Mouse (Mus musculus) CH12.LX (cell line): ENCODE results near the gene Rabgap1l. TPM values are rescaled to one million over a fixed set of nuclear protein-coding genes. Genes with fewer than 3 reads are reported as not detected.

Experiments used
- DNase-seq: peaks from one replicate; pipeline ENCODE4 v3.0.0-alpha.2; 2013; ENCODE audit errors: extremely low read depth
- H3K27ac ChIP-seq: 2 replicates; pipeline ENCODE4 v1.5.1; 2012; ENCODE audit warnings: low read depth, mild to moderate bottlenecking, control low read depth, moderate library complexity; ENCODE audit not compliant: insufficient read depth
- H3K27me3 ChIP-seq: replicated peaks from 2 replicates; pipeline ENCODE3; 2012; ENCODE audit warnings: inconsistent platforms
- H3K36me3 ChIP-seq, 2 experiments: replicated peaks in 1 of 2; 2 replicates each; pipeline versions ENCODE3 to v1.6.1; 2012; ENCODE audit warnings: inconsistent platforms in 1 of 2, low read length in 1 of 2, mild to moderate bottlenecking in 1 of 2, mixed read lengths in 1 of 2, moderate library complexity in 1 of 2; ENCODE audit not compliant: control insufficient read depth in 1 of 2, insufficient read depth in 1 of 2
- H3K4me1 ChIP-seq, 2 experiments: 2 replicates each; pipeline ENCODE4 v1.6.1; 2012; ENCODE audit warnings: inconsistent platforms in 1 of 2, moderate library complexity in 1 of 2; ENCODE audit not compliant: insufficient read depth in 2 of 2, control insufficient read depth in 1 of 2
- H3K4me2 ChIP-seq: 2 replicates; pipeline ENCODE4 v1.6.1; 2012; ENCODE audit warnings: low read depth, mild to moderate bottlenecking, control low read depth; ENCODE audit not compliant: poor library complexity, insufficient read depth, severe bottlenecking
- H3K4me3 ChIP-seq, 3 experiments: fragments of 150-350 bp in 1 of 3; sonication (generic) in 1 of 3; replicated peaks in 1 of 3; 2 replicates each; pipeline versions ENCODE3 to v1.5.1; 2011 to 2012; ENCODE audit warnings: low read depth in 2 of 3, low read length in 2 of 3, mild to moderate bottlenecking in 2 of 3, moderate library complexity in 2 of 3, control low read depth in 1 of 3, improper control_type of control experiment in 1 of 3, inconsistent platforms in 1 of 3, mixed read lengths in 1 of 3; ENCODE audit not compliant: poor library complexity in 1 of 3
- H3K79me2 ChIP-seq: replicated peaks from 2 replicates; pipeline ENCODE4 v1.6.1; 2012; ENCODE audit warnings: mild to moderate bottlenecking, moderate library complexity; ENCODE audit not compliant: control insufficient read depth, poor library complexity, insufficient read depth, severe bottlenecking; ENCODE audit errors: extremely low read depth
- H3K9ac ChIP-seq: 2 replicates; pipeline ENCODE4 v1.6.1; 2012; ENCODE audit warnings: low read depth, mild to moderate bottlenecking, control low read depth, moderate library complexity; ENCODE audit not compliant: insufficient read depth
- H3K9me3 ChIP-seq: replicated peaks from 2 replicates; pipeline ENCODE3; 2012; ENCODE audit warnings: low read length, inconsistent platforms, mixed read lengths
- BHLHE40 ChIP-seq: IDR thresholded peaks from 2 replicates; pipeline ENCODE4 v1.6.1; 2011; ENCODE audit warnings: mild to moderate bottlenecking, low read depth, low read length, improper control_type of control experiment
- CHD1 ChIP-seq: IDR thresholded peaks from 2 replicates; pipeline ENCODE4 v1.6.1; 2012; ENCODE audit warnings: low read depth, low read length, improper control_type of control experiment, inconsistent platforms
- CTCF ChIP-seq, 2 experiments: IDR thresholded peaks in 1 of 2; conservative IDR thresholded peaks in 1 of 2; 2 replicates each; pipeline ENCODE4 v1.5.1; 2011 to 2012; ENCODE audit warnings: low read depth in 2 of 2, low read length in 2 of 2, improper control_type of control experiment in 1 of 2, inconsistent platforms in 1 of 2, mild to moderate bottlenecking in 1 of 2, moderate library complexity in 1 of 2
- E2F4 ChIP-seq: IDR thresholded peaks from 2 replicates; pipeline ENCODE4 v1.6.1; 2011; ENCODE audit warnings: low read depth, low read length, improper control_type of control experiment; ENCODE audit not compliant: insufficient replicate concordance
- ELF1 ChIP-seq: IDR thresholded peaks from 2 replicates; pipeline ENCODE4 v1.6.1; 2014; ENCODE audit warnings: low read depth, mild to moderate bottlenecking, inconsistent platforms, low read length, improper control_type of control experiment
- EP300 ChIP-seq: IDR thresholded peaks from 2 replicates; pipeline ENCODE4 v1.6.1; 2011; ENCODE audit warnings: low read length, improper control_type of control experiment
- HCFC1 ChIP-seq: IDR thresholded peaks from 2 replicates; pipeline ENCODE4 v1.6.1; 2012; ENCODE audit warnings: low read depth, mild to moderate bottlenecking, inconsistent platforms, low read length, improper control_type of control experiment
- IRF4 ChIP-seq: IDR thresholded peaks from 2 replicates; pipeline ENCODE4 v1.6.1; 2014; ENCODE audit warnings: low read depth, mild to moderate bottlenecking, inconsistent platforms, low read length, improper control_type of control experiment
- JUND ChIP-seq: conservative IDR thresholded peaks from 2 replicates; pipeline ENCODE4 v1.6.1; 2011; ENCODE audit warnings: low read depth, low read length, improper control_type of control experiment
- MEF2A ChIP-seq: IDR thresholded peaks from 2 replicates; pipeline ENCODE4 v1.6.1; 2014; ENCODE audit warnings: low read depth, mild to moderate bottlenecking, inconsistent platforms, low read length, improper control_type of control experiment, borderline replicate concordance
- MXI1 ChIP-seq: IDR thresholded peaks from 2 replicates; pipeline ENCODE4 v1.6.1; 2011; ENCODE audit warnings: mild to moderate bottlenecking, low read depth, low read length, improper control_type of control experiment
- POLR2A ChIP-seq: IDR thresholded peaks from 2 replicates; pipeline ENCODE4 v1.6.1; 2011; ENCODE audit warnings: low read depth, mild to moderate bottlenecking, improper control_type of control experiment, low read length
- POLR2AphosphoS2 ChIP-seq: IDR thresholded peaks from 2 replicates; pipeline ENCODE4 v1.6.1; 2011; ENCODE audit warnings: low read depth, low read length, improper control_type of control experiment
- RAD21 ChIP-seq: IDR thresholded peaks from 2 replicates; pipeline ENCODE4 v1.6.1; 2011; ENCODE audit warnings: low read depth, mild to moderate bottlenecking, low read length, improper control_type of control experiment, moderate library complexity
- RCOR1 ChIP-seq: conservative IDR thresholded peaks from 2 replicates; pipeline ENCODE4 v1.6.1; 2012; ENCODE audit warnings: low read depth, mild to moderate bottlenecking, inconsistent platforms, low read length, improper control_type of control experiment
- SIN3A ChIP-seq: IDR thresholded peaks from 2 replicates; pipeline ENCODE4 v1.6.1; 2012; ENCODE audit warnings: low read length, improper control_type of control experiment, inconsistent platforms
- SMC3 ChIP-seq: IDR thresholded peaks from 2 replicates; pipeline ENCODE4 v1.6.1; 2011; ENCODE audit warnings: low read depth, low read length, improper control_type of control experiment
- TCF12 ChIP-seq: IDR thresholded peaks from 2 replicates; pipeline ENCODE4 v1.6.1; 2014; ENCODE audit warnings: low read depth, mild to moderate bottlenecking, inconsistent platforms, low read length, improper control_type of control experiment
- UBTF ChIP-seq: IDR thresholded peaks from 2 replicates; pipeline ENCODE4 v1.6.1; 2012; ENCODE audit warnings: low read depth, mild to moderate bottlenecking, inconsistent platforms, low read length, improper control_type of control experiment, moderate library complexity
- USF1 ChIP-seq: IDR thresholded peaks from 2 replicates; pipeline ENCODE4 v1.6.1; 2014; ENCODE audit warnings: low read depth, mild to moderate bottlenecking, inconsistent platforms, low read length, improper control_type of control experiment
- dilution Hi-C: fragments of 300-500 bp; cut with MboI; formaldehyde crosslinking; loops from 2 replicates; pipeline ENCODE4 v1.14.3; 2020; ENCODE audit warnings: low sequenced_read_pairs; ENCODE audit not compliant: extremely low pct_unique_long_range_greater_than_20kb, extremely low pct_ligation_motif_present
- in situ Hi-C: fragments of 300-500 bp; cut with MboI; formaldehyde crosslinking; loops from 3 replicates; pipeline ENCODE4 v1.14.3; 2019; ENCODE audit warnings: low sequenced_read_pairs, low pct_ligation_motif_present, low pct_unique_long_range_greater_than_20kb, mixed read lengths
- polyA plus RNA-seq: library from polyadenylated mRNA; unstranded; fragments of >175 nt; gene quantifications from 2 replicates; pipeline ENCODE4 v1.2.1, GENCODE M21; 2012; ENCODE audit warnings: low read depth; ENCODE audit not compliant: insufficient read length
- total RNA-seq, 2 experiments: library from RNA; depleted of rRNA; stranded (reverse); fragments of 300-350 nt in 1 of 2; fragments of >200 nt in 1 of 2; gene quantifications; 2 replicates each; pipeline ENCODE4 v1.2.3; 2012 to 2014

Rabgap1l gene
- total and polyA plus RNA-seq, 3 experiments = 84.0 to 109 (median 85.6) TPM

- TF ChIP-seq USF1 (no peak), TCF12 (peak; percentile 16; the same call in 1 of the 2 replicates), RAD21 (no peak), CHD1 (peak; percentile 79), EP300 (peak; percentile 65), MEF2A (no peak), MXI1 (peak; percentile 82), POLR2A (no peak), ELF1 (no peak), UBTF (no peak), RCOR1 (no peak), BHLHE40 (peak; percentile 24; the same call in 1 of the 2 replicates), IRF4 (peak; percentile 65), POLR2AphosphoS2 (no peak), HCFC1 (no peak), E2F4 (no peak)
Measured at GRCm38 (mm10) chr1:160791381-160792155, 1.4 kb downstream of the Rabgap1l start (continued).

- H3K79me2 ChIP-seq = peaks cover 57% of the 10 kb centered on the region
- H3K36me3 ChIP-seq = peaks cover 0 to 10% of the 10 kb centered on the region in 2 experiments
- no peak overlapping the region for H3K27ac ChIP-seq
- H3K9me3 ChIP-seq = no peaks in the 10 kb centered on the region
- no peak overlapping the region for H3K9ac ChIP-seq
- H3K4me3 ChIP-seq = peak overlapping the region in 2 of 3 experiments; percentile 86 to 93
- TF ChIP-seq CTCF (conservative IDR thresholded peaks at IDR 0.05 in 1 of 2, IDR thresholded peaks at IDR 0.05 in 1 of 2; ENCODE audit: low read depth in 2 of 2, low read length in 2 of 2) (peak in 1 of 2 experiments; percentile 56; a peak in 2 of 4 replicates), RAD21 (peak; percentile 48), SMC3 (peak; percentile 49), JUND (no peak), SIN3A (peak; percentile 25; the same call in 1 of the 2 replicates)
- TF ChIP-seq, all 38 proteins: peak for 4
- in situ Hi-C loops = no loop called here
- DNase-seq = no peak
- no peaks in the 10 kb centered on the region for H3K27me3 ChIP-seq
- H3K4me2 ChIP-seq = no peak overlapping the region
- peaks cover 9 to 54% of the 10 kb centered on the region in 2 experiments for H3K4me1 ChIP-seq
- dilution Hi-C loops = no loop called here
Measured at GRCm38 (mm10) chr1:160790630-160791029, 2.4 kb downstream of the Rabgap1l start.
